Mouse (Mus musculus): Measurements from ENCODE around the gene Sept9.

DNA sequence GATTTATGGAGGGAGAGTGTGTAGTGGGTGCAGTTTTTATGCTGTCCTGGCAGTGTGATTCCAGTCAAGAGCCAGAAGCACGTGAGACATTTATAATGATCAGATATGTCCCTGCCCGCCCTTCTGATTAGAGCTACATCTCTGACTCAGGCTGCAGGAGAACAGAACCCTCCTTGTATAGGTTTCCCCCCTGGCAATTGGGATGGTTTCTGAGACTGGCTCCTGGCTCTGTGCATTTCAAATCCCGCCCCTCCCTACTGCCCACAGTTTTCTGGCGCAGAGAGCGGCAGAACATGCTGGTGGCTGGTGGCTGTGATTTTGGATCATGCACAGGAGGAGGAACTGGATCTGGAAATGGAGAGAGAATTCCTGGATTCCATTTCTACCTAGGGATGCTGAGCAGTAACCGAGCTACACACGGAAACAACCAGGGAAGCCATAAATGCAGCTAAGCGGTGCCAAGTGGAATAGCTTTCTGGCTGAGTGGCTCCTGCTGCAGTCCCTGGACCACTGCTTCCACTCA lies 8.8 kb downstream of the Sept9 start:
- TF ChIP-seq CTCF (IDR thresholded peaks at IDR 0.05; ENCODE audit: extremely low read depth, insufficient read depth, low read length) (no peak), POLR2A (IDR thresholded peaks at IDR 0.05; ENCODE audit: extremely low read depth, insufficient read depth, low read length) (no peak)

Data from cortical plate, adult 2 months (tissue).